Mouse (Mus musculus) megakaryocyte, embryonic 14.5 days (primary cell): ENCODE data around the gene Gm3594.
"Not testable (repeated sequence)": the region's sequence is repeated elsewhere in the genome, so short reads cannot be mapped to it uniquely, and the experiment has no call there.

Source experiments
- FLI1 ChIP-seq: IDR thresholded peaks from 2 replicates; pipeline ENCODE4 v1.6.1; 2012; ENCODE audit warnings: low read length, inconsistent platforms, mixed read lengths
- GATA1 ChIP-seq: IDR thresholded peaks from 3 replicates; pipeline ENCODE4 v1.6.1; 2012; ENCODE audit warnings: mixed read lengths, low read length, inconsistent platforms, borderline replicate concordance

GRCm38 (mm10) chr14:6486331-6486730 is 41.9 kb upstream of the Gm3594 start:
- not testable (repeated sequence) for TF ChIP-seq GATA1, FLI1
